Mouse (Mus musculus): ENCODE measurements around the gene Klhl8.

Klhl8 gene

DNA sequence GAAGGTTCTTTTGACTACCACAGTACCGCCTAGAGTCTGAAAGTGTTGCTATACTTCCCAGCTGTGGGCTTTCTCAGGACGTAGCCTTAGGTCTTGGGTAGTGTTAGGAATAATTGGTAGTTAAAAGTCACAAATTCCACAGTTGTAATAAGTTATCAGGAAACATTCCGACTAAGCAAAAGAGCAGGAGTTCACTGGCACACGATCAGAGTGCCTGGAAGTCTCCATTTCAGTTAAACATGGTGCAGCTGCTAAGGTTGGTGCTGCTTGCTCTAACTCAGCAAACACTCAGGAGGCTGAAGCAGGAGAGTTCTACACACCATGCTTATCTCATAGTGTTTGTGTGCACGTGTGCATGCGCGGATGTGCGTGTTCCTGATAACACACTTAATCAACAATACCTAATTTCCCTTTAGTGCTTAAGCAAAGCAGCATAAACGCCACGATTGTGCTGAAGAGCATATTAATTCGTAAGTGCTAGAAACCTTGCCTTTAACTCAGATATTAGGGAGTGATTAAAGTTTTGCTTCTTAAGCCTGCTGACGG lies 97.0 kb downstream of the Klhl8 start:
- no peak for DNase-seq (ENCODE audit: low spot score)

DNA sequence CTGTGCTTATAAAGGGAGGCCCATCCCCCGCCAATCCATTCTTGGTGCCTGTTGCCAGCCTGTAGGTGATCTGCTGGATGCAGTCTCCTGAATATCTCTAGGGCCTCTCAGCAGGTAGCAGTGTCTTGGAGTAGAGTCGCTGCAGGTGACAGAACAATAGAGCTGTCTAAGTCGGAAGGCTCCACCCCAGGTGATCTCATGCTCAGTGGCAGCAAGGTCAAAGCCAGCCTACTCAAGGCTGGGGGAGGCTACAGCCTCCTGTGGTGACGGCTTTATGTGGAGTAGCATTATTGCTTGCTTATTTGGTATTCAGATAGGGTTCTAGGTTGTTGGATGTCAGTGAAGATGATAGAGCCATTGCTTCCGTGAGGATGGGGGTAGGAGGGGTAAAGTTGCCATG lies 97.8 kb downstream of the Klhl8 start:
- DNase-seq (ENCODE audit: low spot score) = no peak
